Mouse (Mus musculus) kidney, postnatal 14 days (tissue): ENCODE data around the gene Mfsd6l.

Source experiments
- DNase-seq: peaks from one replicate; pipeline ENCODE4 v3.0.0; 2022; ENCODE audit warnings: mixed read lengths

Gene Mfsd6l

DNA sequence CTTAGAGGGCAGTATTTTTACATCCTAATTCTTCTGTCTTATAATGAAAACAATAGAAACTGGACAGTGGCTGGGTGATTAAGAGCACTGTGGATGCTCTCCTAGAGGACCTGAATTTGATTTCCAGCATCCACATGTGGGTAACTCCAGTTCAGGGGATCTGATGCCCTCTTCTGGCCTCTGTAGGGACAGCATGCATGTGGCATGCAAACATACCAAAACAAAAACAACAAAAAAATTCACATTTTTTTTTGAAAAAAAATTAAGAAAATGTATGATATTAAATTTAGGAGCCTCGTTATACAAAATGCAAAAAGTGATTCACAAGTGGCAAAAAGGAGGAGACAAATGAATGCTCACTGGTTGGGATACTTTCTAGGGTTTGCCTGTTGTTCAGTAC, 3.6 kb downstream of the Mfsd6l start:
- no peak for DNase-seq

DNA sequence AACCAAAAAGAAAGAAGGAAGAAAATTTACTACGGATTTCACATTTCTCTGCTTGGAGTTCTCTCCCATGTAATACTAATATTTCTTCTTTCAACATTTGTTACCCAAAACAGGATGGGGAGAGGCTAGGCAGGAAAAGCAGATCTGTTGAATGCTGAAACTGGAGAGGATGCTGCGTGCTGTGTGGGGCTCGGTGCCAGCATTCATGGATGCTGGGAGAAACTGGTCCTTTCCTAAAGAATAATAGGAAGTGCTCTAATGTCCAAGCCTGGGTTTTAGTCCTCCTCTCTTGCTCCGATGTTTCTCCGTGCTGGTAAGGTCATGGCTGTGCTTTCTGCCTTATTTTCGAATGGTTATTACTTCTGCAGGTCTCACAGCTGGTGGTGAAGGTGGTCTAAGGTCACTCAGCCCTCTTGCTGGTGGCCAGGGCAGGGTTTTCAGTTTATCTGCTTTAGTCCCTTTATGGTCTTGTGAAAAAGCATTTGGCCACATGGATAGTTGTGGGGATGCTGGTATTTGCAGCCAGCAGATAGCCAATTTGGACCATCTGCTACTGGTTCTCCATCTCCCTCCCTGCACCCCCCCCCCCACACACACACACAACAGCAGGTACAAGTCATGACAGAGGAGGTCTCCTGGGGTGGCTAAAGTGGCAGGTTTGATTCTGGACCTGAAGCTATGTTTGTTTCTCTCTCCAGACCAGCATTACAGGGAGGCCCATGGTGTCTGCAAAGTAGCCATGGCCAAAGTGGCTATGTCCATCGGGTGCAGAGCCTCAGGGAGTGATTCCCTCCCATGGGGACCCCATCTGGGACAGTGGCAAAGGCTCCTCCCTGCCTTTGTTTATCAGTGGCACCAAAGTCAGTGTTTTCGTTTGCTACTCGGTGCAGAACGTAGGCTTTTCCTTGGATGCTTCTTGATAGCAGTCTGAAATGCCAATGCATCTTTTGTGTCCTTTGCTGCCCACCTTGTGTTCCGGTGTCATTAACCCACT, 6.3 kb downstream of the Mfsd6l start:
- peak; percentile 41 for DNase-seq

DNA sequence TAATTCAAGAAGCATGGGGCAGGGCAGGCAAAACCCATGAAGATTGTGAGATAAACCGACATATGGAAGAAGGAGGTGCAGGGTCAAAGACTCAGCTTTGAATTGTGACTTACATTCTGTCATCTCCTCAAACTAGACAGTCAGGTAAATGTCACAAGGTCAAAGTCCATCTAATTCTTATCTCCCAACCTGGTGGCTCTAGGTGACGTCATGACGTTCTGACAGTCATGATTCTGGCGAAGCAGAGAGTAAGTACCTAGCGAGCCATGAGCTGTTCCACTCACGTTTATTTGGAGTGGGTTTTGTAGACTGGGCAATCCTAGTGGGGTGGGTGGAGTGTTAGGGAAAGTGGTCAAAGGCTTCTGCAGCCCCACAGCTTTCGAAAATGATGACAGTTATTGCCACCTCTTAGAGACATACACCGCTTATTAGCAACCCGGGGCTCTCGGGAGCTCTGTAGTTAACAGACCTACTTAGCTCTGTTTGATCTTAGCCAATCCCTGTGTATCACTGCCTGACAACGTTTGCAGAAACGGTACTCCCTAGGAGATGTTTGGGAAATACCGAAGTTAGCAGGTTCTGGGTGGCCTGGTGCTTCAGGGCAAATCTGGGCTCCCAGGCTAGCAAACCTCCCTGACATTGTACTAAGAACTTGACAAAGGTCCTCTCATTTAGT, 8.5 kb downstream of the Mfsd6l start:
- DNase-seq = no peak

DNA sequence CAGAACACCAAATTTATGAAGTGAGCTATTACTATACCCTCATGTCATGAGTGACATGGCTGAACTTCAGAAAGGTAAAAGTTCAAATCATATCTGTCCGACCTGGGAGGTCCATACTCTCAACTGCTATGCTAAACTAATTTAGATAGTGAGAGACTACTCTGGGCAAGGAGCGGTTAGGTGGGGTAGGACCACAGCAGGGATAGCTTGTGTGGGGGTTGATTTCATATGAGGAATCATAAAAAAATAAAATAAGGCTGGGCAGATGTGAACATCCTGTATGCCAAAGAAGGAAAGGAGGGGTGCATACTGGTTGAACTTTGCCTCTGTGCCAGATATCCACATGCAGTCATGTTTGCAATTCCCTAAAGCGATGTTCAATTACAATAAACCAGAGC, 9.0 kb downstream of the Mfsd6l start:
- DNase-seq = no peak

DNA sequence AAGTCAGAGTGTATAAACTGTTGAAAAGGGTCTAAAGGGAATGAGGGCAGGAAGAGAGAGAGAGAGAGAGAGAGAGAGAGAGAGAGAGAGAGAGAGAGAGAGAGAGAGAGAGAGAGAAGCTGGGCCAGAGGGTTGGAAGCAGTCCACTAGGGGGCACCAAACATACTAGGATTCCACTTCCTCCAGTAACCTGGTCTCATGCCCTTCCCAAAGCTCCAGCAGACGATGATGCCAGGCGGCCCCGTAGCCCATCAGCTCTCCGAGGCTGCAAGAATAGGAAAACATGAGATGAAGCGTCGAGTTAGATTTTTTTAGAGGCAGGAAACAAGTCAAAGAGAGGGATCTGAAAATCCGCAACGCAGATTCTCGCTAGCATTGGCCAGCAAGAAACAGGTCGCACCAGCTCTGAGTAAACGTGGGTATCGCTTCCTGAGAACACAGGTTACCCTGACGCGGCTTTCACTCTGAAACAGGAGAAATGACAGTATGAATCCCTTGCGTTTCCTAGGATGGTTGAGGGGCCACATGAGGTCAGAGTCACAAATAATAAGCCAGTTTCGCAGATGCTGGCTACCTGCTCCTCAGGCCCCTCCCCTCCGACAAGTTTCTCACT, 10.6 kb downstream of the Mfsd6l start:
- DNase-seq = peak; percentile 83

DNA sequence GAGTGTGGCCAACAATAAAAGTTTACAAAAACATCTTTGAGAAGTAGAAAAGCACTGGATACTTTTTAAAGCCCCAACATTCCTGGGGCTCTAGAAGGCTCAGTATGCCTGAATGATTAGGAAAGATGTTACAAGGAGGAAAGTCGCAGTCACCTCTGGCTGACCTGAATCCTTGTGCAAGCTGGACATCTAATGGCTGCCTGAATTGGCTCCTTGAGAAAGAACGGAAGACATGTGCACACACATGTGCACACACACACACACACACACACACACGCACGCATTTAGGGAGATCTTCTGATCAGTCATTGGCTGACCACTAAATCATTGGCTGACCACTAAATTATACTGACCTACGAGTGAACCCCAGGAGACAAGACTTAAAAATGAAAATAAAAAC, 14.9 kb downstream of the Mfsd6l start:
- DNase-seq = no peak

DNA sequence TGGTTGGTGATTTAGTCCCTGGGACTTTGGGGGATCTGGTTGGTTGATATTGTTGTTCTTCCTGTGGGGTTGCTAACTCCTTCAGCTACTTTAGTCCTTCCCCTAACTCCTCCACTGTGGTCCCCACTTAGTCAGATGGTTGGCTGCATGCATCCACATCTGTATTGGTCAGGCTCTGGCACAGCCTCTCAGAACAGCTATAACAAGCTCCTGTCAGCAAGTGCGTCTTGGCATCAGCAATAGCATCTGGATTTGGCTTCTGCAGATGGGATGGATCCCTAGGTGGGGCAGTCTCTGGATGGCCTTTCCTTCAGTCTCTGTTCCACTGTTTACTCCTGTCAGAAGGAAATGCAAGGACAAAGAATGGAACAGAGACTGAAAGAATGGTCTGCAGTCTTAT, 21.1 kb downstream of the Mfsd6l start:
- DNase-seq = no peak

DNA sequence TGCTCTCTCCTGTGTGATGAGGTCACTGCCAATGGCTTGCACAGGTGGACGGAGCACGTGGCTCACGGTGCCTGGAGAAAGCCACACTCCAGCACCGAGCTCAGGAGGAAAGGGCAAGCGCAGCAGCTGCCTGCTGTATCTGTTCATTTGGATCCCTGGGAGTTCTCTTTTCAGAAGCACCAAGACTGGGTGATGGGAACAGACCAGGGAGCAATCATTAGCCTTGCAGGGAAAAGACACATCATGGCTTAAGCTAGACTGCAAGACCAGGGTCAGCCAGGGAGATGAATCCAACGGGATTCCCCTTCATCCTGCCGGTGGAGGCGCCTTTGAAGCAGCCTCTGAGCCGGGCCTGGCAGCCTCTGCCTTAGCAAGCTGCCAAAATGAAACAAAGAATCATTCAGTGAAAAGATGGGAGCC, 23.5 kb downstream of the Mfsd6l start:
- no peak for DNase-seq

DNA sequence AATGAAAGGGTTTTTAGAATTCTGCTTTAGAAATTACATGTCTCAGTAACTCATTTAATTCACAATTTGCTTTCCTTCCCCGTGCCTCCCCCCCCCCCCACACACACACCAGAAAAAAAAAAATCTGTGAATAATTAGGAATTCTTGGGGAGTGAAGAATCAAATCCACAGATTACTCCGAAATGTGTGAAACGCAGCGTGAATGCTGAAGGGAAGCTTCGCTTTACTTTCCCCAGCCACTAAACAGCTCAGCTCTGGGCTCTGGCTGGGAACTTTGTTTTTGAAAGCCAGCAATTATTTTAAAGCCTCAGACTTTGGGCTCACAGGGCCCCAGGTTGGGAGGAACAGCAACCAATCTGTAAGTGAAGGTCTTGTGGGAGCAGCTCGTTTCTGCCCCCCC, 24.6 kb downstream of the Mfsd6l start:
- DNase-seq = no peak

DNA sequence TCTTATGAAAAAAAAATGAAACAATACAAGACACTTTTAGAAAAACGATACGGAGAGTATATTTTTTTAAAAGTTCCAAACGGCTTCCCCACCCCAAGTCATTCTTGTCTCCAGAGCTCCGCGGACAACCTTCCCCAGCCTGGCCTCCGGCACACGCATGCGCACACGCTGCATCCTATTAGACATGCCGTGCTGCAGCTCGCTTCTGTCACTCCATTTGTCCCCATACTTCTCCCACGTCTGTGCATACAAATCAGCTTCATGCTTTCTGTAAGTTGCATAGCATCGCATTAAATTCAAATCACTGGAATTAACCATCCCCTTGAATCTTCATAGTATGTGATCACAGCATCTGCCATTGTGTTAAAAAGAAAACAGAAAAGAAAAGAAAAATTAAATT, 27.2 kb downstream of the Mfsd6l start:
- no peak for DNase-seq

DNA sequence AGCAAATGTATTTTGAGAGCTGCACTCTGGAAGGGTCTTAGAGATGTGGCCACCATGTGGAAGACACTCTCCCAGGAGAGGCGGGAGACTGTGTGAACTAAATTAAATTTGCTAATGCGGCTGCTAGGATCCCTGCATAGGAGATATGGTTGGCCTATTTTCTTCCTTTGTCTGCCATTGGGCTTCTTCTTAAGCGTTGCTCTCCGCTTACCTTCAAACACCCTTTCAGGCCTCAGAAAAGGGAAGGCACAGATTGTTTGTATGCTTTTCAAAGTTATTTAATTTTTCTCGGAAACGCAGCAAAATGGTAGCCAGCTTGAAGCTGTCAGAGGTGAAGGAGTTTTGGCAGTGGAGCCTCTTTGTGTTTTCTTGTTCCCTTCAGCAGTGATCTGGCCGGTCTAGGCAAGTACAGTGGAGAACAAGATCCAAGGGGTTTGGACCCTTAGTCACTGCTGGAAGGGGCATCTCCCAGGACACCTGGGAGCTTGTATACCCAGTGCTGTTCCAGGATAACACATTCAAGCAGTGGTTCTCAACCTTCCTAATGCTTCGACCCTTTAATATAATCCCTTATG, 28.0 kb downstream of the Mfsd6l start:
- DNase-seq = peak; percentile 24

DNA sequence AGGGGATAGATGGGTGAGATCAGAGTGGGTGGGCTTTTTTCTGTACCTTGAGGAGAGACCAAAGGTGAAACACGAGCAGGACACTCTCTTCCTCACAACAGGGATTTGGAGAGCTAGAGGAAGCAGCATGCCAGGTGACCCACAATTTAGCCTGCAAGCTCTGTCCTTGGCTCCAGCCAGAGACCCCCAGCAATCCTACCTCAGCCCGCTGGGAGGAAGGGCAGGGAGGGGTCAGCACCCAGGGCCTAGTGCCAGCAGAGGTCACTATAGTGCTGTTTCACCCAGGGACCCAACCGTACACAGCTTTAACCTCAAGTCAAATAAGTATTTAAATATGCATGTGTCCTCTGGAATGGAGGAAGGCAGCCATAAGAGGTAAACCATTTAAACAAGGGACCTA, 29.9 kb downstream of the Mfsd6l start:
- peak; percentile 40 for DNase-seq

DNA sequence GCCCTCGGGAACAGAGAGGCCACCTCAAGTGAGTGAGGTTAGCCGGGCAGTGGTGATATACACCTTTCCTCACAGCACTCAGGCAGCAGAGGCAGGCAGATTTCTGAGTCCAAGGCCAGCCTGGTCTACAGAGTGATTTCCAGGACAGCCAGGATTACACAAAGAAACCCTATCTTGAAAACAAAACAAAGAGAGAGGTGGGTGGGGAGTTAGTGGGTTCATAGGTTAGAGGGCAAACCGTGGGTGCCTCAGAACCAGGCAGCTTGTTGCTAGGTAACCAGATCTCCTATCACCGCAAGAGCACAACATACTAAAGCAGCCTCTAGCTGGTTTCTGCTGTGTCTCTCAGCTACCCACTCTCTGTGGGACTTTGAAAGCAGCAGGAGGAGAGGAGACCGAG, 30.7 kb downstream of the Mfsd6l start, which contains the start of gene Ccdc42:
Gene Ccdc42 (plus strand): TSS at position 301 of the 400 bp plus-strand sequence.
- DNase-seq = no peak

DNA sequence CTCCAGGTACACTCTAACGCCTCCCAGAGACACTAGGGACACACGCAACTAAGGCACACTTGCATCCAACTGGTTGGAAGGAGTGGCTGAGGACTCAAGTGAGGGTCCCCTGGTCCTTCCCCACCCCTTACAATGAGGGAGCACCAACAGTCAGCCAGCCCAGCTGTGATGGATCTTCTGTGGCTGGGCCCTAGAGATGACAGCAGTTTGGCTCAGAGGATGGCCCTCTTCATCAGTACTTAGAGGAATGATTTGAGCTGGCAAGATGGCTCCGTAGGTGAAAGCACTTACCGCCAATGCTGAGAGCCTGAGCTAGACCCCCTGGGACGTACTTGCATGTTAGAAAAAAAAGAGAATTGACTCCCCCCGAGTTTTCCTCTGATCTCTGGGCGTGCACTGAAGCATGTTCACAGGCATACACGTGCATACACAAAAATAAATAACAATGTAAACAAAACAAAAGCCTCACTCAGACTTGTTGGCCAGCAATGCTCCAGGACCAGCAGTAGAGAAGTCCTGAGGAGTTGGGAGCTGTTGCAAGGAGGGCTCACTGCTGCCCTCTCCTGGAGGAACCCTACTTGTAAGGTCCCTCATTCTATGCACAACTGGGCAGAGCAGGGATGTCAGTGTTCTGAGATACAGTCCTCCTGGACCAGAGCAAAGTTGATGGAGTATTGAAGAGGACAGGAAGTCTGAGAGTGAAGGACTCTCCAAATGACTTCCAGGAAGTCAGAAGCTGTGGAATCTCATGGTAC, 33.2 kb downstream of the Mfsd6l start:
- DNase-seq = peak; percentile 88

DNA sequence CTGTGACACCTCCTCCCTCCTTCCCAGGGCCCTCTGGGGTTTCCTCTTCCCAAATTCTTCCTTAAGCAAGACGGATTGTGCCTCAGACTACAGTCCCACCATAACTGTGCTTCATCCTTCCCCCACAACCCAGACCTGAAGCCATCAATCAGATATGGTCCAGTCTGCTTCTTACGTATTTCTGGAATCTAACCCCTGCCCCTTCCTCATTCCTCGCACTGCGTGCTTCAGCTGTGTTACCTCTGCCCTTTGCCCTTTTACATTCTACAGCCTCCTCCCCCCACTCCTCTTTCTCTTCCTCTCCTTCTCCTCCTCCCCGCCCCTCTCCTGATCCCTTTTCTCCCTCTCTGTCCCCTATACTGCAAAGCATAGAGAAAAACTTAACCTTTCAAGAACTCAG, 35.7 kb downstream of the Mfsd6l start:
- peak; percentile 27 for DNase-seq

DNA sequence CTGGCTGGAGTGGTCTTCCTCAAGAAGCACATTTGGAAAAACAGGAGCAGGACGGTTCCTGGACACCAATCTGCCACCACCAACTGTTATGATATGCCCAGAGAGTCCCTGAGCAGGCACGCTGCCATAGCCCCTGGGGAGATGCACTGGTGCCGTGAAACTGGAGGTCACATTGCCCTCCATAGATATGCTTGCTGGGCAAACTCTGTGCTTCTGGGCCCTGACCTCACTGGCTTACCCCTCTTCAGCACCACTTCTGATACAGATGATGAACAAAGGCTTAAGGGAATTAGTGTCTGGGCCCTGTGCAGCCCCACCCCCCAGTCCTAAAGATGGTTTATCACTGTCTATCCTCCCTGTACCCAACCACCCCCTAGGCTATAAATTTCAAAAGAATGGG, 37.3 kb downstream of the Mfsd6l start:
- DNase-seq = no peak

DNA sequence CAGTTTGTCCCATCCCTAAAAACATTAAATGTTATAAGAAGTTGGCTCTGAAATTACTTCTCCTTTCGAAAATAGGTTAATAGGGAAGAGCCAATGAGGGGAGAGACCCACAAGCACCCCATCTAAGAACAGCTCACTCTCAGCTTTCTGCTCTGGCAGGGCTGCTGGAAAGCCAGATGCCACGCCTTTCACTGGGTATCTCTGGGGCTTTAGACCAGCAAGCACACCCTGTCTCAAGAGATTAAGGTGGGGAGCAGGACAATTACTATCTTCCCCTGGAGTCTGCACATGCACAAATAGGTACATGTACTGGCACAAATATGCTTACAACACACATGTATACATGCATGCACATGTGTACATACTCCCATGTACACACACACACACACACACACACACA, 41.9 kb downstream of the Mfsd6l start:
- DNase-seq = no peak

DNA sequence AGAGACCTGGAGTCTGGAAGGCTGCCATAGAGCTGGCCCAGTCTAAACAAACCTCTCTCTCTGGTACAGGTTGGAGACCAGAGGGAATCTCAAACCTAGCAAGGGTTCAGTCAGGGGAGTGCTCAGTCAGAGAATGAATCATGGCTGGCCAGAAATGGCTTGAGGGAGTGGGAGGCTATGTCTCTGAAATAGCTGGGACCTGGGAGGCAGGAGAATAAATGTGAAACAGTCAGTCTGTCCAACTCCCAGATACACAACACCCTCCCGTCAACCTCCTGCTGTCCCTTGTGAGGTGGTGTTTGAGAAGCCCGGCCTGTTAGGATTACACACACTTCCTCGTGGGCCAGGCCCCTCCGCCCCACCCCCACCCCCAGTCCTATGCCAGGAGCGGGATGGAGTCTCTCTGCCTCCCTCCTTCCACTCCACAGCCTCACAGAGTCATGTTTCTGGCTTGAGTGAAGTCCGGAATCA, 44.6 kb downstream of the Mfsd6l start:
- DNase-seq = peak; percentile 24

DNA sequence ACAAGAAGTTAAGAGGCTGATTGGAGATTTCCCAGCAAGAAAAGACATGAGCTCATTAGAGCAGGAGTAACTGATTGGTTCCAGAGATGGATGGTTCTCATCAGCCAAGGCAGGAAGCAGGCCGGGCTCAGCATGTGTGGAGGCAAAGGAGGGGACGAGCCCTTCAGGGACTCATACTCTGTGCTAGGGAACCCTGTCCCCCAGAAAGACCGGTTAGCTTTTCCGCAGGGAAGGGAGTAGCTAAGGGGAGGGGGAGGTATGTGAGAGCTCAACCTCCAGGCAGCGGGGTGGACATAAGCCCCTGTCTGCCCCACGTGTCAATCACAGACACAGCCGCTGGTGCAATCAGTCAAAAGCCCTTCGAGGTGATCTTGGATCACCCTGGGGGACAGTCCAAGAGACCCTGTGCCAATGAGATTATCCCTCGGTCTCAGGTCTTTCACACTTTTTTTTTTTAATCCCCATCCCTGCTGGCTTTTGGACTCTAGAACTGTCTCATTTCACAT, 45.6 kb downstream of the Mfsd6l start:
- no peak for DNase-seq

DNA sequence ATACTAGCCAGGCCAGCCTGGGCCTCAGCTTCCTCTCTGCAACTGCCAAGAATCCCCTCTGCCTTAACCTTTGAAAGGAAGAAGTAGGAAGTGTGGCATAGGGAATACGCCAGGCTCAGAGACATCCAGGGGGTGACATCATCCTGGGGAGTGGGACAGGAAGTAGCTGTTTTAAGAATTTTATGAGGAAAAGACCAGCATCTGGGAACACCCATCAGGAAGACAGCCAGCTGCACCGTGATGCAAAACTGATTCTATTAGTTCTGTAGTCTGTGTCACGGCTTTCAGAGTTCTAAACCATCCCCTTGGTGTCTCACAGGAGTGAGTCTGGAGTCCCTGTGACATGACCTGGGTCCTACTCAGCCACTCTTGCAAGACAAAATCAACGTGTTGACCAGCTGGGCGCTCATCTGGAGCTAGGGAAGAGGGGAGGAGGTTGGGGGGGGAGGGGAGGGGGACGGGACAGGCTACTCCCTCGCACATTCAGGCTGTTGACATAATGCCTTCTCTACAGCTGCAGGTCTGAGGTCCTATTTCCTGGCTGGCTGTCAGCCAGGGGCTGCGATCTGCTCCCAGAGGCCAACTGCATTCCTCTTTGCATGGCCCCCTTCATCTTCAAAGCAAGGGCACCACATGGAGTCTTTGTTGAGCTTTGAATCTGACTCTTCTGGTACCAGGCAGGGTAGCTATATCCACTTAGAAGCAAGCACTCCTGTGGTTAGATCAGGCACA, 46.4 kb downstream of the Mfsd6l start:
- peak; percentile 59 for DNase-seq

DNA sequence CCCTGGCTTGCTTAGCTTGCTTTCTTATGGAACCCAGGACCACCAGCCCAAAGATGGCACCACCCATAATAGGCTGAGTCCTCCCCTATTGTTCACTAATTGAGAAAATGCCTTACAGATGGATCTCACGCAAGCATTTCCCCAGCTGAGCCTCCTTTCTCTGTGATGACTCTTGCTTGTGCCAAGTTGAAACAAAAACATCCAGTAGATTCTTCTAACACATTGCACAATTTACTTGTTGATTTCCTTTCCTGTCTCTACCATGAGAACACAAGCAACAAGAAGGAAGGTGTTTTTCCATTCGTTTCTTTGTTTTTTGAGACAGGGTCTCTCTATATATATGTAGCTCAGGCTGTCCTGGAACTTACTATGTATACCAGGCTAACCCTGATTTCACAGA, 51.1 kb downstream of the Mfsd6l start:
- no peak for DNase-seq
